Mouse (Mus musculus): ENCODE data around the gene Kcnk3. TPM values are rescaled to one million over a fixed set of nuclear protein-coding genes. Genes with fewer than 3 reads are reported as not detected.
A peak's percentile ranks its signal among the peaks of the same experiment; 100 is the strongest.

Kcnk3 gene
- polyA plus RNA-seq, 1 experiment from 2014 or later, result 11.1 TPM

DNA sequence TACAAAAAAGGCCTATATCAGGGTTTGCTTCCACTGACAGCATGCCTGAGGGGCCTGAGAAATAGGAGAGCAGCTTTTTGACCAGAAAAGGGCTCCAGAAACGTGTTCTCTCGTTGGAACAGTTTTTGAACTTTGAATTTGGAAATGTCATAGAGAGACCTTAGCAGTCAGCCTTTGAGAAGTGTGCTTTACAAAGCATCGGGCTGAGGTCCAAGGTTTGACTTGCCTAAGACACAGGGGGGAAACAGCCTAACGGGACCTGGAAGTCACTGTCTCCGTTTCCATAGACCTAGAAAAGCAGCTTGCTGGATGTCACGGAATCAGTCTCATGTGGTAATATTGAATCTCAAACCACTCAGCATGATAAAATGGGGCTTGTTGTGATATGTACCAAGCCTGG, 36.0 kb upstream of the Kcnk3 start:
- Histone ChIP-seq H3K9ac (ENCODE audit: low read length) (no peak overlapping the region), H3K27me3 (ENCODE audit: control insufficient read depth, insufficient read depth, low read length) (no peaks in the 10 kb centered on the region), H3K4me1 (replicated peaks; ENCODE audit: control insufficient read depth, insufficient read depth) (no peaks in the 10 kb centered on the region), H3K27ac (replicated peaks) (no peak overlapping the region), H3K4me2 (replicated peaks; ENCODE audit: low read depth) (no peak overlapping the region), H3K4me3 (ENCODE audit: low read depth, low read length) (no peak overlapping the region), H3K9me3 (ENCODE audit: control insufficient read depth, low read length) (no peaks in the 10 kb centered on the region), H3K36me3 (ENCODE audit: control insufficient read depth, insufficient read depth, low read length) (no peaks in the 10 kb centered on the region)
- DNase-seq (ENCODE audit: low spot score), result no peak
- ATAC-seq (ENCODE audit: low FRiP score, low TSS enrichment), result no peak
- TF ChIP-seq EP300 (optimal IDR thresholded peaks at IDR 0.05) (no peak), CTCF (IDR thresholded peaks at IDR 0.05; ENCODE audit: low read depth) (no peak)
- WGBS, result 69% methylated on average over 6 of the region's 6 CpGs

DNA sequence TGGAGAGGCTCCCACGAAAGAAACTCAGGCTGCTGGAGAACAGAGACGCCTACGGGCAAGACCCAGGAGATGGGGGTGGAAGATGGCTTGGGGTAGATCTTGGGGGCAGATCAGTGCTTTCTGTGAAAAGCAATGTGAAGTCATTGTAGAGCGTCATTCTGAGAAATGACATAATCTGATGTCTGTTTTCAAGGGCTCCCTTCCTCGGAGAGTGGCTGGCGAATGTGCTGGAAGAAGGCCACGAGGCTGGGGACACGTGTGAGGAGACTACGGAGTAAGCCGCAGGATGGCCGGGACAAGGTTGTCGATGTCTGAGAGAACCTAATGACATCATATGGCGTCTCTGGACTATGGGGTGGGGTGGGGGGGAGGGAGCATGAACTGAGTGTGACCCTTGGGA, 34.0 kb upstream of the Kcnk3 start:
- no peak for ATAC-seq (ENCODE audit: low FRiP score, low TSS enrichment)
- no peak for TF ChIP-seq EP300 (optimal IDR thresholded peaks at IDR 0.05)
- no peak for TF ChIP-seq CTCF (IDR thresholded peaks at IDR 0.05; ENCODE audit: low read depth)
- WGBS, result 88% methylated on average over 13 of the region's 13 CpGs

DNA sequence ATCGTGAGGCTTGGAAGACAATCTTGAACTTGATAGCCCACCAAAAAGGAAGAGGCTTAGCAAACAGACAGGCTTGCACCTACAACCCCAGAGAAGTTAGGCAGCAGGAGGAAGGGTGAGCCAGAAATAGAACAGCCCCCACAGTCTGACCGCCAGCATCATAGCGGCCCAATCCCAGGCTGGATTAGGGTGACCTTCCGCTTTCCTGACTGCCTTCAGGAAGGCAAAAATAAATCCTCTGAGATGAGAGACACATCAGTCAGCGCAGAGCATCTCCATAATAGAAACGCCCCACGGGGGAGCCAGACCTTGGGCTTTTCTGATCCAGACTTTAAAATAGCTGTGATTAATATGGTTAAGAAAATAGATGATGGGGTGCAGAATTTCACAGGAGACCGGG, 33.0 kb upstream of the Kcnk3 start:
- no peak for ATAC-seq (ENCODE audit: low FRiP score, low TSS enrichment)
- no peak overlapping the region for H3K27ac ChIP-seq (replicated peaks)
- H3K27me3 ChIP-seq (ENCODE audit: control insufficient read depth, insufficient read depth, low read length), result no peaks in the 10 kb centered on the region
- TF ChIP-seq EP300 (optimal IDR thresholded peaks at IDR 0.05) (no peak), CTCF (IDR thresholded peaks at IDR 0.05; ENCODE audit: low read depth) (no peak)
- H3K9ac ChIP-seq (ENCODE audit: low read length), result no peak overlapping the region
- no peak for DNase-seq (ENCODE audit: low spot score)
- H3K4me1 ChIP-seq (replicated peaks; ENCODE audit: control insufficient read depth, insufficient read depth), result no peaks in the 10 kb centered on the region
- H3K4me3 ChIP-seq (ENCODE audit: low read depth, low read length), result no peak overlapping the region
- H3K9me3 ChIP-seq (ENCODE audit: control insufficient read depth, low read length), result no peaks in the 10 kb centered on the region
- WGBS, result 68% methylated on average over 8 of the region's 8 CpGs
- H3K4me2 ChIP-seq (replicated peaks; ENCODE audit: low read depth), result no peak overlapping the region
- no peaks in the 10 kb centered on the region for H3K36me3 ChIP-seq (ENCODE audit: control insufficient read depth, insufficient read depth, low read length)

More for the DNA sequence above, 34.0 kb upstream of the Kcnk3 start:
- DNase-seq (ENCODE audit: low spot score), result no peak
- Histone ChIP-seq H3K4me1 (replicated peaks; ENCODE audit: control insufficient read depth, insufficient read depth) (no peaks in the 10 kb centered on the region), H3K4me3 (ENCODE audit: low read depth, low read length) (no peak overlapping the region), H3K9me3 (ENCODE audit: control insufficient read depth, low read length) (no peaks in the 10 kb centered on the region), H3K36me3 (ENCODE audit: control insufficient read depth, insufficient read depth, low read length) (no peaks in the 10 kb centered on the region), H3K27me3 (ENCODE audit: control insufficient read depth, insufficient read depth, low read length) (no peaks in the 10 kb centered on the region), H3K9ac (ENCODE audit: low read length) (no peak overlapping the region), H3K27ac (replicated peaks) (no peak overlapping the region), H3K4me2 (replicated peaks; ENCODE audit: low read depth) (no peak overlapping the region)

DNA sequence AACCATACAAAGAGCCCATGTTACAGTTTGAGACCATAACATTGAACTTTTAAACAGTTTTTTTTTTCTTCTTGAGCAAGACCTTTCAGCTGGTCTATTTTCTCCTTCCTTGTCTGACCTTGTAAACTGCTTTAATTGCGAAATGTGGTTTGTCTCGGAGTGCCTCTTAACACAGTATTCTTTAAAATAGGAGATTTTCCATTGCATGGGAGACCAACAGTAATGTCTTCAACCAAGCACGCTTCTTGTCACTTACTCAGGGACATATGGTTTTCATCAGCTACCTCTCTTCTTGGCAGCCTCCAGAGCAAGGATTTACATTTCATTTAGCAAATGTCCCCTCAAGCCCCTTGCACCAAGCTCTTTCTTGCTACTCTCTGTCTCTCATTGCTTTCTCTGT, 31.7 kb upstream of the Kcnk3 start:
- peak; percentile 26; the same call in 1 of the 2 replicates for ATAC-seq (ENCODE audit: low FRiP score, low TSS enrichment)
- H3K27ac ChIP-seq (replicated peaks), result 0 out of 2 replicates have a peak overlapping the region, but pooled peaks have one; percentile 45
- no peak overlapping the region for H3K4me3 ChIP-seq (ENCODE audit: low read depth, low read length)

DNA sequence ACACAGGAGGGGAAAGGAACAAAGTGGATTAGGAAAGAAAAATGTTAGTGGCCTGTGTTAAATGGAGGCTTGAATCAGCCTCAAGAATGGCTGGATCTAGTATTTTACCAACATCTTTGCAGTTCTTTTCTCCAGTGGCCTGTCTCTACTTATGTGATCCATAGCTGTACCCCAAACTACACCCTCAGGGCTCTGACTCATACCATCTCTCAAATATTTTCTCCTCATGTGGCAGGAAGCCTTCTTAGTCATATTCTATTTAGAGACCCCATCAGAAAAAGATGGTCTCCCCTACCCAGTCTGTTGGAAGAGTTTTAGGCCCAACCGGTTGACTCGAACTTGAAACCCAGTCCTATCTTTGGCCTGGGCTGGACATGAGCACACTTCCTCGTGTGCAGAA, 28.5 kb upstream of the Kcnk3 start:
- Histone ChIP-seq H3K36me3 (ENCODE audit: control insufficient read depth, insufficient read depth, low read length) (no peaks in the 10 kb centered on the region), H3K27ac (replicated peaks) (no peak overlapping the region), H3K27me3 (ENCODE audit: control insufficient read depth, insufficient read depth, low read length) (no peaks in the 10 kb centered on the region), H3K9me3 (ENCODE audit: control insufficient read depth, low read length) (no peaks in the 10 kb centered on the region), H3K4me1 (replicated peaks; ENCODE audit: control insufficient read depth, insufficient read depth) (no peaks in the 10 kb centered on the region), H3K4me3 (ENCODE audit: low read depth, low read length) (no peak overlapping the region), H3K9ac (ENCODE audit: low read length) (no peak overlapping the region), H3K4me2 (replicated peaks; ENCODE audit: low read depth) (no peak overlapping the region)
- no peak for ATAC-seq (ENCODE audit: low FRiP score, low TSS enrichment)
- WGBS, result 72% methylated on average over 3 of the region's 3 CpGs
- TF ChIP-seq EP300 (optimal IDR thresholded peaks at IDR 0.05), result no peak
- no peak for TF ChIP-seq CTCF (IDR thresholded peaks at IDR 0.05; ENCODE audit: low read depth)
- no peak for DNase-seq (ENCODE audit: low spot score)

More for the DNA sequence above, 31.7 kb upstream of the Kcnk3 start:
- no peak for TF ChIP-seq EP300 (optimal IDR thresholded peaks at IDR 0.05)
- no peak for TF ChIP-seq CTCF (IDR thresholded peaks at IDR 0.05; ENCODE audit: low read depth)
- no peaks in the 10 kb centered on the region for H3K36me3 ChIP-seq (ENCODE audit: control insufficient read depth, insufficient read depth, low read length)
- H3K9ac ChIP-seq (ENCODE audit: low read length), result no peak overlapping the region
- DNase-seq (ENCODE audit: low spot score), result no peak
- no peaks in the 10 kb centered on the region for H3K27me3 ChIP-seq (ENCODE audit: control insufficient read depth, insufficient read depth, low read length)
- 34% methylated on average over 3 of the region's 3 CpGs for WGBS
- no peak overlapping the region for H3K4me2 ChIP-seq (replicated peaks; ENCODE audit: low read depth)
- H3K9me3 ChIP-seq (ENCODE audit: control insufficient read depth, low read length), result no peaks in the 10 kb centered on the region
- no peaks in the 10 kb centered on the region for H3K4me1 ChIP-seq (replicated peaks; ENCODE audit: control insufficient read depth, insufficient read depth)

DNA sequence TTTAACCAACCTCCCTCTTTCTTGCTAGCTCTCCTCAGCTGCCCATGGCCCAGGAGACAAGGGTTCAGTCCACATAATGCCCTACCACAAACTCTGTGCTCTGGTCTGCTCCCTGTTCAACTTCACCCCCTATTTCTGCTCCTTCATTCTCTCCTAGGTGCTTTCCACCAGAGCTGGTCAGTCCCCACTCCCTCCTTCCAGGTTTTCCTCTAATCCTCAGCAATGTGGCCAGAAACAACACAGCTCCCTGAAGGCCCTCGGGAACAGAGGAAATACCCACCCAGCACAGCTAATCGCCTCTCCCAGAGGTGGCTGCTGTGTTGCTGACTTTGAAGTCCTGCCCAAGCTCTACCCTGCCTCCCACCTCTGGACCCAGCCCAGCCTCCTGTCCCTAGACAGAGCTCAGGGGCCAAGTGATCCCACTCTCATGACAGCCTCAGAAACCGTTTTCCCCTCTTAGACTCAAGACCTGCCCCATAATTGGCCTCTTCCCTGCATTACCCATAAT, 27.9 kb upstream of the Kcnk3 start:
- Histone ChIP-seq H3K27me3 (ENCODE audit: control insufficient read depth, insufficient read depth, low read length) (no peaks in the 10 kb centered on the region), H3K4me2 (replicated peaks; ENCODE audit: low read depth) (no peak overlapping the region), H3K9ac (ENCODE audit: low read length) (no peak overlapping the region), H3K27ac (replicated peaks) (no peak overlapping the region), H3K36me3 (ENCODE audit: control insufficient read depth, insufficient read depth, low read length) (no peaks in the 10 kb centered on the region), H3K4me3 (ENCODE audit: low read depth, low read length) (no peak overlapping the region), H3K9me3 (ENCODE audit: control insufficient read depth, low read length) (no peaks in the 10 kb centered on the region), H3K4me1 (replicated peaks; ENCODE audit: control insufficient read depth, insufficient read depth) (no peaks in the 10 kb centered on the region)
- DNase-seq (ENCODE audit: low spot score) (no peak), ATAC-seq (ENCODE audit: low FRiP score, low TSS enrichment) (no peak)
- TF ChIP-seq EP300 (optimal IDR thresholded peaks at IDR 0.05), result no peak
- no peak for TF ChIP-seq CTCF (IDR thresholded peaks at IDR 0.05; ENCODE audit: low read depth)
- 31% methylated on average over 3 of the region's 3 CpGs for WGBS

All from stomach, postnatal 0 days (tissue).